Mouse (Mus musculus): ENCODE results near the gene Il2rg. TPM values are rescaled to one million over a fixed set of nuclear protein-coding genes. Genes with fewer than 3 reads are reported as not detected.
A peak's percentile ranks its signal among the peaks of the same experiment; 100 is the strongest.

Il2rg gene
- polyA plus RNA-seq, 1 experiment = 13.3 TPM

- DNase-seq (ENCODE audit: low spot score) = no peak
Observed at GRCm38 (mm10) chrX:101260441-101261325, 7.4 kb downstream of the Il2rg start.

- no peak for DNase-seq (ENCODE audit: low spot score)
Observed at GRCm38 (mm10) chrX:101256603-101257002, 11.5 kb downstream of the Il2rg start.

- DNase-seq (ENCODE audit: low spot score) = no peak
Observed at GRCm38 (mm10) chrX:101254740-101255139, 13.3 kb downstream of the Il2rg start.

- DNase-seq (ENCODE audit: low spot score) = peak; percentile 57
Observed at GRCm38 (mm10) chrX:101253952-101254729, 13.9 kb downstream of the Il2rg start, which contains the start of gene Foxo4. Foxo4 (plus strand) TSS chrX:101254528.

- no peak for DNase-seq (ENCODE audit: low spot score)
Observed at GRCm38 (mm10) chrX:101245011-101245410, 23.0 kb downstream of the Il2rg start.

GRCm38 (mm10) chrX:101222796-101223162 lies 45.3 kb downstream of the Il2rg start:
- no peak for DNase-seq (ENCODE audit: low spot score)

DNA sequence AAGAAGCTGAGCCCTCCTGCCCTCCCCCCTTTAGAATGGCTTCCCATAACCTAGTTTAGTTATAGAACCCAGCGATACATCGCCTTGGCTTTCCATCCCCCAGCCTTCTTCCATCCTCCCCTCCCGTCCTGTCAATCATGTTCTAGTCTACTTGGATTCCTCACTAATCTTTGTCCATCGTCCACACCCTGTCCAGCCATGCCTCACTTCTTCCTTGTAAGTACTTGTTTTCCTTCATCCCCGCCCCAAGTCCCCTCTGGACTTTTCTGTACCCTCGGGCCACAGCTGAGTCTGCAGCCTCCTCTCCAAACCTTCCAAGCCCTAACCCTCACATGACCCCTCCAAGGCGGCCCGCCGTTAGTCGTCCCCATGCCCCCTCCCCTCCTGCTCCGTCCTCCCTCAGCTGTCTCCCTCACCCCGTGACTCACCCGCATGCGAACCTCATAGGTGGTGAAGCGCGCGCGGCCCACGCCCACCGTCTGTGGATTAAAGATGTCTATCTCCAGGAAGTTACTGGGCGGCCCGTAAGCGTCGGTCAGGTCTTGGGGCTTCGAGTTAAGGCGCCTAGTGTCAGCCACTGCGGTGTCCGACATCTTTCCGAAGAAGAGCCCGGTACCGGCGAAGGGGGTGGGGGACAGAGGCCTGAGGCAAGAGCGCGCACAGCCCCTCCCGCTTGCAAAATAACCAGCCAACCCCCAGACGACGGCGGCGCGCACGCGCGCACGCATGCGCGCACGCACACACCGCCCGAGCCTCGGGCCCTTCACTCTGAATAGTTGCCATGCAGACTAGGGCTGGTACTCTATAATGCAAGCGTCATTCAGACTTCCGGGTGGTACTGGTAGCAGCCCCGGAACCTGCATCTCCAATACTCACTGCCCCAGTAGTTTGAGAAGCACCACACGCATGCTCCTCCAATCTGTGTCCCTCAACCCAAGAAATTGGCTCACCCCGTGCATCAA lies 45.9 kb downstream of the Il2rg start, which contains the start of gene Snx12:
Snx12 (minus strand) TSS at position 730 of the 962 bp plus-strand sequence.
- DNase-seq (ENCODE audit: low spot score) = peak; percentile 62

Other genes with a start within 250 kb of the Il2rg start
- gene Tex11, start 208.6 kb downstream of the Il2rg start, polyA plus RNA-seq (2012; rRNA removed) = 0.01 and 0.21 TPM in 2 replicates
- gene Slc7a3, start 182.2 kb downstream of the Il2rg start, polyA plus RNA-seq (2012; rRNA removed) = 2.6 and 3.1 TPM in 2 replicates
- gene Snx12, start 45.7 kb downstream of the Il2rg start, polyA plus RNA-seq (2012; rRNA removed) = 45.4 and 47.2 TPM in 2 replicates
- gene Foxo4, start 13.7 kb downstream of the Il2rg start, polyA plus RNA-seq (2012; rRNA removed) = 16.9 and 23.3 TPM in 2 replicates
- 0.13 and 0.47 TPM in 2 replicates for gene Gm614, start 4.3 kb downstream of the Il2rg start, polyA plus RNA-seq (2012; rRNA removed)
- not detected in 2 replicates for gene Gm20489, start 768 bp upstream of the Il2rg start, polyA plus RNA-seq (2012; rRNA removed)
- 39.9 and 53.7 TPM in 2 replicates for gene Med12, start 5.8 kb upstream of the Il2rg start, polyA plus RNA-seq (2012; rRNA removed)
- 1.9 and 2.2 TPM in 2 replicates for gene Nlgn3, start 30.9 kb upstream of the Il2rg start, polyA plus RNA-seq (2012; rRNA removed)
- 0.07 and 0.21 TPM in 2 replicates for gene Gjb1, start 108.1 kb upstream of the Il2rg start, polyA plus RNA-seq (2012; rRNA removed)
- gene Zmym3, start 152.6 kb upstream of the Il2rg start, polyA plus RNA-seq (2012; rRNA removed) = 47.2 and 52.0 TPM in 2 replicates
- 145 and 168 TPM in 2 replicates for gene Nono, start 161.1 kb upstream of the Il2rg start, polyA plus RNA-seq (2012; rRNA removed)
- 9.5 and 10.8 TPM in 2 replicates for gene Itgb1bp2, start 180.8 kb upstream of the Il2rg start, polyA plus RNA-seq (2012; rRNA removed)

Data from urinary bladder, adult 2 months (tissue).